Mouse (Mus musculus): ENCODE data around the gene Dlx2.

- TF ChIP-seq CTCF (conservative IDR thresholded peaks at IDR 0.05; ENCODE audit: insufficient read depth, insufficient read length, low read depth, low read length) (no peak), POLR2A (IDR thresholded peaks at IDR 0.05; ENCODE audit: low read depth, low read length) (no peak)
Measured at GRCm38 (mm10) chr2:71540611-71541417, 5.7 kb downstream of the Dlx2 start.
